Mouse (Mus musculus) forebrain, embryonic 10.5 days (tissue): ENCODE results near the gene Rbpjl. TPM values are rescaled to one million over a fixed set of nuclear protein-coding genes. Genes with fewer than 3 reads are reported as not detected.
A peak's percentile ranks its signal among the peaks of the same experiment; 100 is the strongest.

Experiments used
- DNase-seq: peaks from one replicate; pipeline ENCODE4 v3.0.0-alpha.2; 2017; ENCODE audit warnings: low spot score; ENCODE audit errors: extremely low spot score
- H3K27ac ChIP-seq: fragments of 300-500 bp; sonication (generic); 2 replicates; pipeline ENCODE4 v1.5.1; 2016; ENCODE audit warnings: mild to moderate bottlenecking
- H3K27me3 ChIP-seq: fragments of 300-500 bp; sonication (generic); 2 replicates; pipeline ENCODE4 v1.6.1; 2016; ENCODE audit warnings: mild to moderate bottlenecking; ENCODE audit not compliant: poor library complexity, severe bottlenecking
- H3K36me3 ChIP-seq: fragments of 300-500 bp; sonication (generic); replicated peaks from 2 replicates; pipeline ENCODE4 v1.6.1; 2016; ENCODE audit warnings: mild to moderate bottlenecking, moderate library complexity
- H3K4me1 ChIP-seq: fragments of 300-500 bp; sonication (generic); 2 replicates; pipeline ENCODE4 v1.6.1; 2016
- H3K4me3 ChIP-seq: fragments of 300-500 bp; sonication (generic); 2 replicates; pipeline ENCODE4 v1.5.1; 2016; ENCODE audit warnings: mild to moderate bottlenecking, moderate library complexity
- H3K9me3 ChIP-seq: fragments of 300-500 bp; sonication (generic); 2 replicates; pipeline ENCODE4 v1.6.1; 2016; ENCODE audit warnings: mild to moderate bottlenecking, moderate library complexity
- WGBS: fragments of 180-500 bp; shearing (Covaris S2); methylation state at CpG from one replicate; pipeline ENCODE4 v1.1.7; 2016; 5-methylcytosine and 5-hydroxymethylcytosine counted together
- polyA plus RNA-seq: library from polyadenylated mRNA; unstranded; fragments of >200 nt; fragmentation: Nextera tagmentation; extraction: Ambion mirVana; gene quantifications from 2 replicates; pipeline ENCODE4 v1.2.1, GENCODE M21; 2016

The Rbpjl gene
- polyA plus RNA-seq, 1 experiment from 2014 or later: not detected

- H3K27me3 ChIP-seq: no peaks in the 10 kb centered on the region
- no peaks in the 10 kb centered on the region for H3K36me3 ChIP-seq
- no peak overlapping the region for H3K27ac ChIP-seq
- no peak overlapping the region for H3K4me3 ChIP-seq
- no peak for DNase-seq
- 92% methylated on average over 15 of the region's 15 CpGs for WGBS
- H3K9me3 ChIP-seq: no peaks in the 10 kb centered on the region
- H3K4me1 ChIP-seq: no peaks in the 10 kb centered on the region
Observed at GRCm38 (mm10) chr2:164377478-164378426, 25.2 kb upstream of the Rbpjl start.

- Histone ChIP-seq H3K9me3 (no peaks in the 10 kb centered on the region), H3K27ac (no peak overlapping the region), H3K27me3 (peaks cover 12% of the 10 kb centered on the region), H3K36me3 (no peaks in the 10 kb centered on the region), H3K4me1 (peaks cover 13% of the 10 kb centered on the region), H3K4me3 (no peak overlapping the region)
- no peak for DNase-seq
- WGBS: 73% methylated on average over 8 of the region's 8 CpGs
Observed at GRCm38 (mm10) chr2:164381726-164382125, 21.2 kb upstream of the Rbpjl start.

DNA sequence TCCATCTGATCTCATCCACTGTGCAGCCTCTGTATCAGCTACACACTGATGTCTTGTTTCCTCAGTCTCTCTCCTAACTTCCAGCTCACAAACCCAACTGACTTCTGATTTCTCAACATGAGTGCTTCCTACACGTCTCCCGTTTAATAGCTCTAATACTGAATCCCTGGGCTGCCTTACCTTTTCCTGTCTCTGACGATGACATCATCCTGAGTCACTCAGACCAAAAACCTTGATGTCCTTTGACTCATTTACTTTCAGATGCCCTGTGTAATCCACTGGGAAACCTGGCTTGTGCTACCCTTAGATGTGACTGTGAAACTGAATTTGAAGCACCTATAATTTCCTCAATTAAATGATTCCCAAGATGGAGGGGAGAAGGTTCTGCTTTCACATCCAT, 20.0 kb upstream of the Rbpjl start:
- H3K4me3 ChIP-seq: no peak overlapping the region
- peaks cover 25% of the 10 kb centered on the region for H3K27me3 ChIP-seq
- H3K4me1 ChIP-seq: peaks cover 17% of the 10 kb centered on the region
- H3K9me3 ChIP-seq: no peaks in the 10 kb centered on the region
- WGBS: 90% methylated on average over 3 of the region's 3 CpGs
- no peaks in the 10 kb centered on the region for H3K36me3 ChIP-seq
- no peak for DNase-seq
- no peak overlapping the region for H3K27ac ChIP-seq

- Histone ChIP-seq H3K27me3 (peaks cover 33% of the 10 kb centered on the region), H3K27ac (no peak overlapping the region), H3K4me1 (peaks cover 18% of the 10 kb centered on the region), H3K36me3 (no peaks in the 10 kb centered on the region), H3K9me3 (no peaks in the 10 kb centered on the region), H3K4me3 (no peak overlapping the region)
- DNase-seq: no peak
- WGBS: 82% methylated on average over 11 of the region's 11 CpGs
Observed at GRCm38 (mm10) chr2:164383656-164384399, 19.1 kb upstream of the Rbpjl start.

GRCm38 (mm10) chr2:164385927-164386763, 16.8 kb upstream of the Rbpjl start:
- peaks cover 29% of the 10 kb centered on the region for H3K4me1 ChIP-seq
- no peaks in the 10 kb centered on the region for H3K36me3 ChIP-seq
- H3K4me3 ChIP-seq: peak overlapping the region; percentile 23; the same call in 1 of the 2 replicates
- peak; percentile 21 for DNase-seq
- H3K27me3 ChIP-seq: peaks cover 55% of the 10 kb centered on the region
- 12% methylated on average over 18 of the region's 18 CpGs for WGBS
- H3K9me3 ChIP-seq: no peaks in the 10 kb centered on the region
- H3K27ac ChIP-seq: peak overlapping the region; percentile 76

DNA sequence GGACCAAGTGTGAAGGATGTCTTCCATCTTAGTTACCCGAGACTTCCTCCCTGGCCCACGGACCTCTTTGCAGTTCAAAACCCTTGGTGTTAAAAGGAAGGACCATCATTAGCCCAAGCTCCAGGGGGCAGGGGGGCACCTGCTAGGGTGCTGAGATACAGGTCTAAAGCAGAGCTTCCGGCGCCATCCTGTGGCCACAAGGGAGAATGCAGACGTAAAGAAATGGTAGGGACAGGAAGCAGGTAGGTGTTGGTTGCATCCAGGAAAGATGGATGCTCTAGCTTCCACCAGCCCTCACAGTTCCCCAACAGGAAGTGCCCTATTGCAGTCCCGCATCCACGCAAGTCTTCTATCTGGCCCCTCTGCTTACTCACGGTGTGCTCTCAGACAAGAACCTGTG, 16.0 kb upstream of the Rbpjl start:
- H3K9me3 ChIP-seq: no peaks in the 10 kb centered on the region
- 11% methylated on average over 8 of the region's 8 CpGs for WGBS
- H3K4me3 ChIP-seq: no peak overlapping the region
- peak; percentile 22 for DNase-seq
- peaks cover 63% of the 10 kb centered on the region for H3K27me3 ChIP-seq
- no peaks in the 10 kb centered on the region for H3K36me3 ChIP-seq
- H3K4me1 ChIP-seq: peaks cover 29% of the 10 kb centered on the region
- no peak overlapping the region for H3K27ac ChIP-seq

GRCm38 (mm10) chr2:164389020-164389419, 13.9 kb upstream of the Rbpjl start, which contains the start of gene Slpi:
Slpi (minus strand) TSS chr2:164389095.
- peak within 1 kb of the TSS; percentile 58 for H3K4me3 ChIP-seq
- DNase-seq: peak; percentile 31
- no peaks in the 10 kb centered on the region for H3K36me3 ChIP-seq
- WGBS: under 1% methylated on average over 17 of the region's 17 CpGs
- peaks cover 29% of the 10 kb centered on the region for H3K4me1 ChIP-seq
- no peaks in the 10 kb centered on the region for H3K9me3 ChIP-seq
- peaks cover 76% of the 10 kb centered on the region for H3K27me3 ChIP-seq
- peak within 1 kb of the TSS; percentile 78 for H3K27ac ChIP-seq

- H3K27me3 ChIP-seq: peaks cover 76% of the 10 kb centered on the region
Observed at GRCm38 (mm10) chr2:164389499-164389898, 13.4 kb upstream of the Rbpjl start.

DNA sequence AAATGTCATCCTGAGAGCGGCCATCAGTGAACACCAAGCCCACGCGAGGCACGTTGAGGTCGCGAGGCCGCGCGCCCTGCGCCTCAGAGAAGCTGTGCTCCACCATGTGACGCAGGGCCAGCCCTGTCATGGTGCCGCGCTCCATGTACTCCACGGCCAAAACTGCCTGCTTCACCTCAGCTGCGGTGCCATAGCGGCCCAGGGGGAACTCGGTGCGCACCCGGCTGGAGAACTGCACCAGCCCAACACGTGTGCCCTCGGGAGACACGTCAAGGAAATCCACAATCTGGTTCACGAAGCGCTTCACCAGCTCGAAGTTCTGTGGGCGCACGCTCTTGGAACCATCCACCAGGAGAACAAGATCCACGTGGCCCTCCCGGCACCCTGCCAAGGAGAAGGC, 9.8 kb upstream of the Rbpjl start:
- Histone ChIP-seq H3K4me3 (no peak overlapping the region), H3K27ac (no peak overlapping the region), H3K4me1 (peaks cover 13% of the 10 kb centered on the region), H3K36me3 (no peaks in the 10 kb centered on the region), H3K9me3 (peaks cover 18% of the 10 kb centered on the region), H3K27me3 (peaks cover 49% of the 10 kb centered on the region)
- WGBS: 79% methylated on average over 29 of the region's 29 CpGs
- DNase-seq: no peak

More at GRCm38 (mm10) chr2:164389499-164389898, 13.4 kb upstream of the Rbpjl start:
- DNase-seq: peak; percentile 89
- Histone ChIP-seq H3K27ac (peak overlapping the region; percentile 78), H3K4me1 (peaks cover 29% of the 10 kb centered on the region), H3K9me3 (no peaks in the 10 kb centered on the region), H3K4me3 (peak overlapping the region; percentile 58), H3K36me3 (no peaks in the 10 kb centered on the region)
- under 1% methylated on average over 30 of the region's 30 CpGs for WGBS

- no peak overlapping the region for H3K4me3 ChIP-seq
- peaks cover 9% of the 10 kb centered on the region for H3K4me1 ChIP-seq
- WGBS: 90% methylated on average over 7 of the region's 7 CpGs
- no peak for DNase-seq
- H3K27me3 ChIP-seq: peaks cover 48% of the 10 kb centered on the region
- peaks cover 31% of the 10 kb centered on the region for H3K9me3 ChIP-seq
- H3K27ac ChIP-seq: no peak overlapping the region
- no peaks in the 10 kb centered on the region for H3K36me3 ChIP-seq
Observed at GRCm38 (mm10) chr2:164396076-164396475, 6.9 kb upstream of the Rbpjl start.

DNA sequence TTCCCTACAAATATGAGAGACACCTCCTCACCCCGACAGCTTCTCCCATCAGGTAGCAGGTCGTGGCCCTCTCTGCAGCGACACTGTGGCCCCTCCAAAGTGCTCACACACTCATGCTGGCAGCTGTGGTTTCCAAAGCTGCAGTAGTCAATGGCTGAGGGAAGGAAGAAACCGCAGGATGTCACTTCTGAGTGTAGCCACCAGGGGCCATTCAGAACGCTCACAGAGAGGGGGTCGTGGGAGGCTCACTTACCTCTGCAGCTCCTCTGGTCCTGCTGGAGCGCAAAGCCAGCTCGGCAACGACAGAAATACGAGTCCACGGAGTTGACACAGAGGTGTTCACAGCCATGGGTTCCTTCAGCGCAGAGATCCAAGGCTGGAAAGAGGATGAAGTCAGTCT, 6.0 kb upstream of the Rbpjl start:
- Histone ChIP-seq H3K4me3 (no peak overlapping the region), H3K27ac (no peak overlapping the region), H3K27me3 (peaks cover 48% of the 10 kb centered on the region), H3K9me3 (peaks cover 31% of the 10 kb centered on the region), H3K36me3 (no peaks in the 10 kb centered on the region), H3K4me1 (peaks cover 9% of the 10 kb centered on the region)
- 76% methylated on average over 12 of the region's 12 CpGs for WGBS
- DNase-seq: no peak

DNA sequence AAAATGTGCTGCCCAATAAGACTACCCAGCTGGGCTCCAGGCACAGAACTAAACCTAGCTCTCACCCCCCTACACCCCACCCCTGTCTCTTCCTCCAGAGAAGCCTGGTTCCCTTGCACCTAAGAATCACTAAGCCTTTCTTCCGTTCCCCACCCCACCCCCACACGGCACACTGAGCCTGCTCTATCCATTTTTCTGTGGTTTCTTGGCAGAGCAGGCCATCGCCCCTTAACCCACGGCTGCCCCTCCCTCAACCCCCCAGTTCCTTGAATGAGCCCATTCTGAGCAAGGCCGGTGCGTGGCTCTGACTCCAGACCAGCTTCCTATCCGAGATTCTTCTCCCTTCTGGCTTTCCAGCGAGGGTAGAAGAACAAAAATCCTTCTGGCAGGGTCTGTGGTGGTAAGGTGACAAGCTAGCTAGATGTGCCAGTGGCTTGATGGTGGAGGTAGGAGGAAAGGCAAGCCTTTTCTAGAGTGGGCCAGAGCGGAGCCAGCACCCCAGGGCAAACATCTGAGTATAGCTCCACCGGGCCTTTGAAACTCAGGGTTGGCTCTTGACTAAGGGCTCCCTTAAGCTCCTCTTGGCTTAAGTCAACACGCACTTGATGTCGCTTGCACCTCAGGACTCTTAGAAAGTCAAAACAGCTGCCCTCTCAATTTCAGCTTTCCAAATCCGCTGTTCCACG, 598 bp downstream of the Rbpjl start:
- WGBS: 7% methylated on average over 14 of the region's 14 CpGs
- Histone ChIP-seq H3K36me3 (no peaks in the 10 kb centered on the region), H3K27ac (no peak overlapping the region), H3K4me3 (no peak overlapping the region), H3K9me3 (peaks cover 9% of the 10 kb centered on the region; the same call in 1 of the 2 replicates), H3K4me1 (peaks cover 38% of the 10 kb centered on the region), H3K27me3 (peaks cover 100% of the 10 kb centered on the region)
- DNase-seq: no peak
